In genomic region chr2:45785684-45786083, GRCm38 (mm10) we compare ENCODE assay signal across 17 mouse cellular contexts.
"Had no signal": no experiment of that assay in that cellular context is flagged by ENCODE, and none has a peak within 500 bp of the region (broad histone marks: within the 10 kb centered on the region; RNA-seq: fewer than 3 reads in every experiment).

No protein-coding gene starts in this region.

- H3K4me2 ChIP-seq: lung, embryonic 15.5 days; midbrain, embryonic 11.5 days; midbrain, embryonic 13.5 days; midbrain, embryonic 15.5 days; neural tube, embryonic 13.5 days; stomach, embryonic 15.5 days had no signal

- H3K36me3 ChIP-seq: lung, embryonic 15.5 days; midbrain, embryonic 13.5 days; midbrain, embryonic 15.5 days; neural tube, embryonic 13.5 days; stomach, embryonic 15.5 days had no signal

- ATAC-seq: lung, postnatal 0 days; midbrain, embryonic 13.5 days; midbrain, embryonic 15.5 days had no signal

- H3K9me3 ChIP-seq: lung, embryonic 15.5 days; megakaryocyte, embryonic 14.5 days; midbrain, embryonic 13.5 days; midbrain, embryonic 15.5 days; neural tube, embryonic 13.5 days; stomach, embryonic 15.5 days had no signal

- H3K27me3 ChIP-seq: lung, embryonic 15.5 days; megakaryocyte, embryonic 14.5 days; midbrain, embryonic 13.5 days; midbrain, embryonic 15.5 days; neural tube, embryonic 13.5 days; stomach, embryonic 15.5 days had no signal

- H3K27ac ChIP-seq: lung, embryonic 15.5 days; macrophage; midbrain, embryonic 13.5 days; midbrain, embryonic 15.5 days; neural tube, embryonic 13.5 days; stomach, embryonic 15.5 days; stomach, postnatal 0 days had no signal

- H3K4me3 ChIP-seq: lung, embryonic 15.5 days; megakaryocyte, embryonic 14.5 days; midbrain, embryonic 13.5 days; midbrain, embryonic 15.5 days; neural tube, embryonic 13.5 days; stomach, embryonic 15.5 days had no signal

- DNase-seq: lung, adult 2 months; lung, postnatal 14 days; lung, postnatal 36 days; right cerebral cortex, postnatal 14 days; thymus, adult 2 months; thymus, postnatal 25 days; thymus, postnatal 4 days had no signal

- H3K9ac ChIP-seq: lung, embryonic 15.5 days; midbrain, embryonic 13.5 days; midbrain, embryonic 15.5 days; neural tube, embryonic 13.5 days; stomach, embryonic 15.5 days had no signal

- H3K4me1 ChIP-seq: stomach, embryonic 15.5 days had no signal
